Mouse (Mus musculus): ENCODE measurements around the gene Pkd1l3. TPM values are rescaled to one million over a fixed set of nuclear protein-coding genes. Genes with fewer than 3 reads are reported as not detected.

Gene Pkd1l3
- polyA plus RNA-seq, 1 experiment from 2014 or later: 0.14 TPM

DNA sequence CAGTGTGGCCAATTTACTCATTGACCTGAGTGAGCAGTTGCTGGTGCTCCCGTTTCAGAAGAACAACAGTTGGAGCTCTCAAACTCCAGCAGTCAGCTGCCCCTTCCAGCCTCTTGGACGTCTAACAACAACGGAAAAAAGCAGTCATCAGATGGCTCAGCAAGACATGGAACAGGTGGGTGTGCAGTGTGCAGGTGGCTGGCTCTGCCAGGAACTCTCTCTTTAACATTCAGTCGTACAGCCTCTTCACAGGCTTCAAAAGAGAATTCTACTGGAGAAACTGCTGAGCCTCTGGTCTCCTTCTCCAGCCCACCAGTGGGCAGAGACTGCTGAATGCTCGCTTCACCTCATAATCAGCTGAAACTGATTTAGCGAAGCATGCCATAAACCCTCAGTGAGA is 14.3 kb downstream of the Pkd1l3 start:
- DNase-seq (ENCODE audit: low spot score): no peak

DNA sequence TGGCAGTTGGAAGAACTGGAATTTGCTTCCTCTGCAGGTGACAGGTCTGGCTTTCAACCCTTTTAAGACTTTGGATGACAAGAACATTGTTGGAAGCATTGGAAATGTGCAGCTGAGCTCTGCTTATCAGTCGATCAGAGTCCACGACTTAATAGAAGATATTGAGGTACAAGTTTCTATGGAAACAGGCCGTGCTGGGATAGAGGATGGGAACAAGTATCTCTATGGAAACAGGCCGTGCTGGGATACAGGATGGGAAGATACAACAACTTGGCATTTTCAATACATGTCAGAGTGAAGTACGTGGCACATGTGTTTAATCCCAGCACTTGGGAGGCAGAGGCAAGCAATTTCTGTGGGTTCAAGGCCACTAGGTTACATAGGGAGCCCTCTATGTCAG is 18.2 kb downstream of the Pkd1l3 start:
- no peak for DNase-seq (ENCODE audit: low spot score)

DNA sequence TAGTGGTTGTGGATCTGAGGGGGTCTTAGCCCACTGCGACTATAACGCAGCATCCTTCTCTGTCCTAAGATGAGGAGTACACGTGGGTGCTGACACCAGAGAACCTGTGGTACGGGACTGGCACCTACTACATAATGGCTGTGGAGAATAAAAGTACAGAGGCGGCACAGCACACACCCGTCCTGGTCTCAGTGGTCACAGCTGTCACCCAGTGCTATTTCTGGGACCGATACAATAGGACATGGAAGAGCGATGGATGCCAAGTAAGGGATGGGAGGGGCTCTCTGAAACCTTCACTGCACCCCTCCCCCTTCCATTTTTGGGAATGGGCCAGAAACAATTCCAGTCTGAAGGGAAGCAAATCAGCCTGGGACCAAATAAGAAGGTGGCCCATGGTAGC is 20.8 kb downstream of the Pkd1l3 start:
- no peak for DNase-seq (ENCODE audit: low spot score)

DNA sequence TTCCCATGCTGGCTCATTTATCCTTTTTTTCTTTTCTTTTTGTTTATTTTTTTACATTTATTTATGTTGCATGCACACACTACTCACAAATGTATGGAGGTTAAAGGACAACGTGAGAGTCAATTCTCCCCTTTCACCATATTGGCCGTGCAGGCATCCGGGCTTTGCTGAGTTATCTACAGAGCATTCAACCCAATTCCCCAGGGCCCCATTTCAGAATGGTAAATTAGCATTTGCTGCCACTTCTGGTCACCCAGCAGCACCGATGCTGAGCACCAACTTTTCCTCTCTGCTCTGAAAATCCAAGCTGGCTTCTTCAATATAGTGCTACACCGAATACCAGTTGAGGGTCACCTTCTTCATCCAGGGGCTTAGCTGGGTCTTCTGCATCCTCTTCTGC is 24.5 kb downstream of the Pkd1l3 start:
- DNase-seq (ENCODE audit: low spot score): no peak

DNA sequence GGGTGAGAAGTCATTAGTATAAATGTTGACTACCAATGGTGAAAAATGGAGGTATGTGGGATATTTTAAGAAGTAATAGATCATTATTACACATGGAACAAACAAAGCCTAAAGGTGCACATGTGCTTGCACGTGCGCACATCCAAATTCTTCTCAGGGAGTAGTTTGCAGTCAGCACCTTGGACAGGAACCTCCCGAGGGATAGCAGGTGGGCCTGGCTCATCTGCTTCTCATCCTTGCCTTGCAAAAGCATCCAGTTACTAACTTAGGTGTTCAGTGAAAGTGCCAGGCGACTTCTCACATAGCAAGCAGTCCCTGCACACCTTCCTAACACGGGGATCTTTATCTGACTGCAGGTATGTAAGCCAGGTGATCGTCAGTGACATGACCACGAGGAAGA is 26.1 kb downstream of the Pkd1l3 start:
- DNase-seq (ENCODE audit: low spot score): no peak

DNA sequence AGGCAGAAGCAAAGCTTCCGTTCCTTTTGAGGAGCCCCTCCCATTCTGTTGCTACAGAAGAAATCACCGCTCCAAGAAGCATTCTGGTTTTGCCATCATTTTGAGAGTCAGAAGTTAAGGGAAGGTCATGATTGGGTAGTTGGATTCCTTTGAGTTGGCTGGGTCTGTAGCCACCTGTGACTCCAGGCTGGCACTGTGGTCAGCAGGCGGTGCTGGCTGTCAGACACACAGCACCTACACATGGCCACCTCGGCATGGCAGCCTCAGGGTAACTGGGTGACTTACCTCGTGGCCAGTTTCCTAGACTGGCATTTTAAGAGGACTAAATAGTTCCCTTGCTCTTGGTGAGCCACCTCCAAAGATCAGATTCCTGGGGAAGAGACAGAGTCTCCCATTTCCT is 26.9 kb downstream of the Pkd1l3 start:
- DNase-seq (ENCODE audit: low spot score): no peak

DNA sequence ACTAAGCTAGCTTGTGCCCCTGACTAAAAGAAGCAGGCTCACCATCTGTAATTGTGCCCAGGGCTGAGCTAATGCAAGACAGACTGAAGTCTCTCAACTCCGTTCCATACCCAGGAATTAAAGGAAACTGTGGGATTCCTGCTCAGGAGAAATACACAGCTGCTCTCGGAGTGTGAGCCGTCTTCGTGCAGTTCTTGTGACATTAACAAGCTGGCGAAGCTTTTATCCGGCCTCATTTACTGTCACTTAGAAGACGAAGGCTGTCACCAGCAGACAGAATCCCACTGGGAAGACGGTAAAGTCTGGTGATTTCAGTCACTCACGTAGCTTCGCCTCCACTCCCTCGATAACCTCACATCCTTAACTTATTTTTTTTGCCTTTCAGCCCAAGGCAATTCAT is 33.0 kb downstream of the Pkd1l3 start:
- DNase-seq (ENCODE audit: low spot score): no peak

DNA sequence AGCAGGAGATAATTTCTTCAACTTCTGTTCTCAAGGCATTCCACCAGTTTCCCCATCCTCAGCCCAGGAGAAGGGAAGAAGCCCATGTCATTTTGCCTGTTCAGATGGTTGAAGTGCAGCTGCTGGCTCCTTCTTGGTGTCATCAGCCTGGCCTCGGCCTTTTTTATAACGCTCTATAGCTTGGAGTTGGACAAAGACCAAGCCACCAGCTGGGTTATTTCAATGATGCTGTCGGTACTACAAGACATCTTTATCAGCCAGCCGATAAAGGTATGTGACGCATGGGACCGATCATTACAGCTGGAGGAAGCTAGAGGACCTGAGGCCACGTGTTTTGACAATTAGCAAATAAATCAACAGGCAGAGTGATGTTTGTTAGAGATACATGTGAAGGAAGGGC is 34.2 kb downstream of the Pkd1l3 start:
- DNase-seq (ENCODE audit: low spot score): no peak

DNA sequence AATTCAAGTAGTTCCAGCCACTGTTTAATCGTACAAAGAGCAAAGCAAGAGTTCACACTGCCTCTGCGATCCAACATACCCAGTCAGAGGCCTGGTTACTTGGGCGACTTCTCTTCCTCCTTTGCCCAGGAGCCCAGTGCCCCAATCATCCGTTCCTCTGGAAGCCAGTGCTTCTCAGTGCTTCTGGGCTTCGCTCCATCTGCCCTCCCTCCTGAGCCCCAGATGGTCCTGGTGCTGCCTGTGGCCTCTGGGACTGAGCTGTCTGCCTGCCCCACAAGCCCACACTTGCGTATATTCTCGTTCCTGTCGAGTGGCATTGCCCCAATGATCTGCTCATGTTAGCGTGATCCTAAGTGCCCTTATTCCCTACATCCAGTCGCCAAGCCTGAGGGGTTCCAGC is 36.5 kb downstream of the Pkd1l3 start:
- no peak for DNase-seq (ENCODE audit: low spot score)

DNA sequence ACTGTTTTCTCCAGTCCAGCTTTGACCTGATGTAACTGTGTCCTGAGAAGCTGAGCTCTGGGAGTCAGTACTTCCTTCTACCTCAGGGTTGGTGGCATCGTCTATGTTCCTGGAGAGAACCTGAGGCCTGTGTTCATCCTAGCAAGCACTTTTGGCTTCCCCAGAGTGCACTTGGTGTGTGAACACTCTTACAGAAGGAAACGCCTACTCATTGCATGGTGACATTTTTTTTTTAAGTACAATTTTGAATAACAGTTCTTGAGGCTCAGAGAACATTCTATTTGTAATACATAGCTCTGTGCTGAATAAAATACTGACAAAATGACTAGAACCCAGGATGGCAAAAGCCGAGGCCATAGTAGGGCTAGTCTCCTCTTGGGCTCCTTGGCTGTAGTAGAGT is 42.5 kb downstream of the Pkd1l3 start:
- DNase-seq (ENCODE audit: low spot score): no peak

DNA sequence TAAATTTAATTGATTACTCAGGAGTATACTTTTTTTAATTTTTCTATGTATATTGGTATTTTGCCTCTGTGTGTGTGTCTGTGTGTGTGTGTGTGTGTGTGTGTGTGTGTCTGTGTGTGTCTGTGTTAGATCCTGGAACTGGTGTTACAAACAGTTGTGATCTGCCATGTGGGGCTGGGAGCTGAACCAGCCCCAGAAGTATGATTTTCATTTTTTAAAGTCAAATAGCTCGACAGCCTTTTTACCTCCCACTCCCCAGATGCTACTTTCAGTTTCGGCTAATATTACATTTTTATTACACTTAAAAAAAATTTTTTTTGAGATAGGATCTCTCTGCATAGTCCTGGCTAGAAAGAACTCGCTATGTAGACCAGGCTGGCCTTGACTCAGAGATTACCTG is 48.0 kb downstream of the Pkd1l3 start:
- no peak for DNase-seq (ENCODE audit: low spot score)

DNA sequence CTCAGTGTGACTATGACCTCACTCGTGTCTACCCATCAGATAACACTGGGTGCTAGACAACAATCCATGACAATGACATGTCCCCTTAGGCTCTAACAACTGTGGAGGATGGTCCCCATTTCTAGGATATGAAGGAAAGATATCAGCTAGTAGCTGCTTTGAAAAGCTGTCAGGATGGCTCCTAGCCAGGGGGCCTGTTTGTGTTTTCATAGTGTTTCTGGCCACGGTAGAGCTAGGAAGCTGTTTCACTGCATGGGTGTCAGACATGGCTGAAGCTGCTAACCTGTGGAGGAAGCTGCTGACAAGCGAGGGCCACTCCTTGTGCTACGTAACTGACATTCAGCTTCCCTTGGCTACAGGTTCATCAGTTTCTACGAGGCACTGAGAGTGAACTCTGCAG is 52.3 kb downstream of the Pkd1l3 start:
- DNase-seq (ENCODE audit: low spot score): no peak

DNA sequence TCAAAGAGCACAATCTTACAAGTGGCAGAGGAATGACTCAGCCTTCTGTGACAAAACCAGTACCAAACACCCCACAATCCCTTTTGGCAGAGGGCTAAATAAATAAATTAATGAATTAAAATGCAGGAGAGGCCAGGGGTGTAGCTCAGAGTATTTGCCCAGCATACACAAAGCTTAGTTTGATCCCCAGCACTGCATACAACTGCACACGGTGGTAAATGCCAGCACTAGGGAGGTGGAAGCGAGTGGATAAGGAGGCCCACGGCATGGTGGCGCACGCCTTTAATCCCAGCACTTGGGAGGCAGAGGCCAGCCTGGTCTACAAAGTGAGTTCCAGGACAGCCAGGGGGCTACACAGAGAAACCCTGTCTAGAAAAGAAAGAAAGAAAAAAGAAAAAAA is 58.3 kb downstream of the Pkd1l3 start:
- DNase-seq (ENCODE audit: low spot score): no peak

DNA sequence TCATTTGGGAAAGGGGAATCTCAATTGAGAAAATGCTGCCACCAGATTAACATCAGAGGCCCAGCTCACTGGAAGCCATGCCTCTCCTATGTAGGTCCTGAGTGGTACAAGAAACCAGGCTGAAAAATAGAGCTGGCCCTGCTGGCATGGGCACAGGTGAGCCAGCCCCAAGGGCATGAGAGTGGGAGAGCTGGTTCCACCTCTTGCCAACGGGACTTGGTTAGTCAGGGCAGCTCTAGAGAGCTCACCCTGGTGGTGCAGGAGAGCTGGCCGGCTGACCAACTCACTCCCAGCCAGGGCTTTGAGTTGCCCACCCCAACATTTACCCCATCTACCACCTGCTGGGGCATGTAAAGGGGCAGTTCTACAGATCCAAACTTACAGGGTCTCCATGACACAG is 59.3 kb downstream of the Pkd1l3 start:
- DNase-seq (ENCODE audit: low spot score): no peak

DNA sequence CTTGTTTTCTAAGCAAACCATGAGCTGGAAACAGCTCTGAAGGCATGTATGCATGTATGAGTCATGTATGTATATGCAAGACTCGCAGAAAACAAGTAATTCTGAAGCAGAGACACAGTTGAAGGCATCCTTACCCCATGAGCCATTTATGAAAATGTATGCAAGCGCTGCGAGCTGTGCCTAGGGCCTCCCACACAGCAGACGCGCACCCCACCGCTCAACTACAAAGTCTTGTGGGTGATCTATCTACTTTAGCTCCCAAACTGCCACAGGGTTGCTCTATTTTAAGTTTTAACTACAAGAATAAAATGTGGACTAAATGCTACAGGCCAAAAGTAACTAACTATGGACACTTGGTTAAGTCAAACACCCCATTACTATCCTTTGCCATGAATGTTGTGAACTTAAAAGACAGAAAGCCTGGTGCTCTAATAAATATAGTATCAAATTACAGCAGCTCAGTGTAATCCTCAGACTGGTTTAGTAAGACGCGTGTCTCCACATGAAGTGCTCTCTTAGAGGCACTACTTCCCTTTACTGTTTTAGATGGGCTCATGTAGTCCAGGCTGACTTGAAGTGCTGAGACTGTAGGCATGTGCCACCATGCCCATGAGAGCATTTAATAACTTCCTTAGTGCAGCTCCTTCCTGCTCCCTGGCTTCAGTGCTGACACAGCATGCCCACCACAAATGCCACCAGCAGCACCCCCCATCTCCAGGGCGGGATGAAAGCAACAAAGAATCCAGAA is 61.8 kb downstream of the Pkd1l3 start:
- no peak for DNase-seq (ENCODE audit: low spot score)

DNA sequence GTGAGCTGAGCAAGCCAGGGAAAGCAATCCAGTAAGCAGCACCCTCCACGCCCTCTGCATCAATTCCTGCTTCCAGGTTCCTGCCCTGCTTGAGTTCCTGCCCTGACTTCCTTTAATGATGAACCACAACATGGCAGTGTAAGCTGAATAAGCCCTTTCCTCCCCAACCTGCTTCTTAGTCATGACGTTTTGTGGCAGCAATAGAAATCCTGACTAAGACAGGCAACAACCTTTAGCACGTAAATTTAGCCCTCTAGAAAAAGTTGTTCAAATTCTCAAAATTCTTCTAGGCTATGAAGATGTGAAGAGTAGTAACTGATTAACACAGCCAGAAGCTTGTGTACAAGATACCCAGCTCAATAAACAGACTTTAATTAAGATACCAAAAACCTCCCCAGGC is 67.2 kb downstream of the Pkd1l3 start:
- DNase-seq (ENCODE audit: low spot score): no peak

DNA sequence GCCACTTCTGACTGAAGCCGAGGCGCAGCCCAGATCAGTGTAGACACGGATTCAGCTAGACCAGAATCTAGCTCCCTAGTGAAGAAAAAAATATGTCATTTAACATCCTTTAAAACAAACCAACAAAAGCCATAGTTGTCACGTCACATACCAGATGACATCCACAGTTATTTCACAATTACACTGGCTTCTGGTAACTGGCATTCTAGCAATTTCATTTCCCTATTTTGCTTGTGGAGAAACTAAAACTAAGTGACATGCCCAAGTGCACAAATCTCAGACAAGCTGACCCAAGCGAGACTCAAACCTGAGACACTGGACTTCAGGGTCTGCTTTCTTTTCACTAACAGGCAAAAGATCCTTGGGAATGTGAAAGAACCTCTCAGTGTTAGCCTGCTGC is 67.8 kb downstream of the Pkd1l3 start:
- no peak for DNase-seq (ENCODE audit: low spot score)

DNA sequence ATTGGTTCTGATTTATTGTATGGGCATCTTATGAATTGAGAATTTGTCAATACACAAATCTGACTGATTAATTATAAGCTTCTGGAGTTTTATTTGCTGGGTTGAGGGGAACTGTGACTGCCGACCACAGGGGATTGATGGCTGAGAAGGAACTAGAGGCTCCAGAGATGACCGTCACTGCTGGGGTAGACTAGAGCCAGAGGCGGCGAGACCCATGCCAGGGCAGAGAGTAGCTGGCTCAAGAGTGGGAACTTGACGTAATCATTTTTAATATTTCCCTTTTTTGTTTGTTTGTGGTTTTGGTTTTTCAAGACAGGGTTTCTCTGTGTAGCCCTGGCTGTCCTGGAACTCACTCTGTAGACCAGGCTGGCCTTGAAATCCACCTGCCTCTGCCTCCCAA is 72.9 kb downstream of the Pkd1l3 start:
- no peak for DNase-seq (ENCODE audit: low spot score)

DNA sequence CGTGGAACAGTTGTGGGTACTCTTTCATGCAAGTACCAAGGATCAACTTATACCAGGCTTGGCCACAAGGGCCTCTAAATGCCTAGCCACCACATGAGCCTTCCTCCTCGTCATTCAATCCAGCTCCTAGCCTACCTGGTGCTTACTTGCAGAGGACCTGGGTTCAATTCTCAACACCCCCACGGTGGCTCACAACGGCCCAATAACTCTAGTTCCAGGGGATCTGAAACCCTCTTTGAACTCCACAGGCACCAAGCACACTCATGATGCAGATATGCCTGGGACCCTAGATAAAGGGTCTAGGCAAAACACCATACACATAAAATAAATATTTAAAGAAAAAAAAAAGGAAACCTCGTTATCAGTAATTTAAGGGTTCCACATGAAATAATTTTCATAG is 77.5 kb downstream of the Pkd1l3 start:
- DNase-seq (ENCODE audit: low spot score): peak; percentile 31

DNA sequence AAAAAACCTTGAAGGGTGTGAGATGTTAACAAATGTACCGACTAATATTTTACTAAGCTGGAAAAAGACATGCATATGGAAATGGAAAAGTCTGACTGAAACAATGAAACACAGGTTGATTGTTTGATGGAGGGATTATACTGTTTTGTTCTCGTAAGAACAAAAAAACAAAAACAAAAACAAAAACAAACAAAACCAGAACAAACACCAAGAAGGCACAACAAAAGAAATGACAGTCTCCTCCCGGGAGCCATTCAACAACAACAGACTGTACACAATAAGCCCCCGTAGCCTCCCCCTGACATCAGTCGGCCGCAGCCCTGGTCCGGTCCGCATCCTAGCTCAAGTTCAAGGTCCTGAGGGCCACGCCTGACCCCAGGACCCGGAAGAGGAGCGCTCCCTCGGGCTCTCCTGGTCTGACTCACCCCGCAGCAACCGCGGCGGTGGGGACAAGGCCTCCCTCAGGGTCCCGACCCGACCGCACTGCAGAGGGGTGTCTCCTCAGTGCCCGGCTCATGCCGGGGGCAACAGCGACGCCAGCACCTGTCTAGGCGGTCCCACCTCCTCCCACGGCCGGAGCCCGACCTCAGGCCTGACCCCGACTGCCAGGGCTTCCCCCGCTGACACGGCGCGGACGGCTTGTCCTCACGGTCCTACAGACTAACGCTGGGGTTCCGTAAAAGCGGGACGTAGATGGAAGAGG is 78.3 kb downstream of the Pkd1l3 start:
- no peak for DNase-seq (ENCODE audit: low spot score)

DNA sequence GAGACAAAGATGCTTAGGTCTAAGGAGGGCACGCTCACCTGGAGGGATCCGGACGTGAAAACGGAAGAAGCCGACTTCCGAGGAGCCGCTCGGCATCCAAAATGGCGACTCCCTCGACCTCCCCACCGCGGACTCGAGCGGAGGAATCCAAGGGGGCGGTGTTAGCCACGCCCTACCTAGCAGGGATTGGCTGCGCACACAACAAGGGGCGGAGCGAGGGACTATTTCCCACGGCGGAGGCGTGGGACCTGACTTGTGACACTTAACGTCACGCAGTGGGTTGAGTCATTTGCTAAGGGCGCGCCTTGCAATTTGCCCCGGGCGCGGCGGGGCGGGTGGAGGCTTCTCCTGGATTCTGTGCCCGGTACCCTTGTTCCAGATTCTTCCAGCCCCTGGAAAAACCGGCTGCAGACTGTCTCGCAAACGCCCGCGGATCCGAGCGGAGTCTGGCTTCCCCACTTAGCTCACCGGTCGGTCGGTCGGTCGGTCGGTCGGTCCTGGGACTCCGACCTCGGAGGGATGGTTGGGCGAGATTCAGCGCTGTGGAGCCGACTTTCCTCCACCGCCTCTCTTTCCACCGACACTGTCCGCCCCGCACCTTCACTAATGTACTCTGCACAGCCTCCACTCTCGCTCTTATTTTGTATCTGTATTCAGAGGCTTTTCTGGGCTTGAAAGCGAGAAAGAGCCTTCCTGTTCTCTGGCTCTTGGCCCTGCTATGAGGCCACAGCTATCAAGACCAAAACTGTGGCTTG is 79.0 kb downstream of the Pkd1l3 start, which contains the start of gene Ist1:
Gene Ist1, minus strand, starts transcription at position 115 of the 755 bp plus-strand sequence.
- DNase-seq (ENCODE audit: low spot score): peak; percentile 100

DNA sequence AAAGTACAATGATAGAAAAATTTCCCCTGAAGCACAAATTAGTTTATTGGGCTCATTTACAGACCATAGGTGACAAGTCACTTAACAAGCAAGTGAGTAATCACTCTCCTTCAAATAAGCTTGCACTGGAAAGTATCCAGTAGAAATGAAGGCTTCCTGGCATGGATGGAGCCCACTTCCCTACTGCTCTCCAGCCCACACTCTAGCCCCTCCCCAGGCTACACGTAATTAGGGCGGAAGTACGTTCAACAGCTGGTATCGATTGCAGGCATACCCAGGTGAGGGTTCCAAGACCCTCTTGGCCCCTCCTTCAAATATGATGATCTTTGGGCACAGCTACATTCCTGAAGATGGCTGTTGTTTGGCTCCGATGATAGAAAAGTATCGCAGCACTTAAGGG is 79.8 kb downstream of the Pkd1l3 start:
- DNase-seq (ENCODE audit: low spot score): no peak
